Mouse (Mus musculus): ENCODE measurements around the gene Ddn.
A peak's percentile ranks its signal among the peaks of the same experiment; 100 is the strongest.
"Not testable (repeated sequence)": the region's sequence is repeated elsewhere in the genome, so short reads cannot be mapped to it uniquely, and the experiment has no call there.

Gene Ddn

DNA sequence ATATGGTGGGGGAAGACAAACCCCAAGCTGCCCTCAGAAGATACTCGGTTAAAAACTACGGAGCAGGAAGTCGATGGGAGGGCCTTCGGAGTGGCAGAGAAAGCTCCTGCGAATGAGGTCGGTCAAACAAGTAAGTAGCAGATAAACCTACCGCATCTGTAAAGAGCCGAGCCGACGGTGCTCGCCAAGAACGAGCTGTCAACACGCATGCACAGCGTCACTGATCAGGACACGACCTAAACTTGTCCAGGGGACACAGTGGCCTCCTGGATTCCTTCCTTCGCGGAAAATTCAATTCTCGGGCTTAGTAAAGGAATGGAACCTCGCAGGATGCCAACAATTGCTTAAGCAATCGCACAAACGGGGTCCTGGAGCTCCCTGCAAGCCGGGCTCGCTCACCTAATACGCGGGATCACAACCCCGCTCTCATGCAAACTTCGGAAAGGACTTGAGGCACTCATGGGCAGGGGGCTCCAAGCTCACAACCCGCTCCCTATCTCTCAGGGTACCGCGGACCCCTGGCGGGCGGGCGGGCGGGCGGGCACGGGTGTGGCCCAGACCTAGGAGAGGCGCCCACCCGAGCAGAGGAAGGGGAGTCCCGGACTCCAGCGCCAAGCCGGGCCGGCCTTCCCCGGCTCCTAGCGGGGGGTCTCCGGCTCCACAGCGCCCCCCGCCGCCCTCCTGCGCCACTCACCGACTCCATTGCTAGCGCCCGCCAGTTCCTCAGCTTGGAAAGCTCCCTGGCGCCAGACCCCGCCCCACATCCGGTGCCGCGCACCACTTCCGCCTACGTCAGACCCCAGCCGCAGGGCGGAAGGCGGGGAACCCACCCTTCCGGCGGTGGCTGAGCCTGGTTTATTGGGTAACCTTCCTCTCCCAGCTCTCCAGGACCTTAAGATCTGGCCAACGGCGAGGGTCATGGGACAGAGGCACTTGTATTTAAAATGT is 21.7 kb upstream of the Ddn start, which contains the start of gene Prkag1:
TSS of gene Prkag1 (minus strand) at position 786 of the 948 bp plus-strand sequence.
- DNase-seq (ENCODE audit: low read depth), result peak; percentile 97

DNA sequence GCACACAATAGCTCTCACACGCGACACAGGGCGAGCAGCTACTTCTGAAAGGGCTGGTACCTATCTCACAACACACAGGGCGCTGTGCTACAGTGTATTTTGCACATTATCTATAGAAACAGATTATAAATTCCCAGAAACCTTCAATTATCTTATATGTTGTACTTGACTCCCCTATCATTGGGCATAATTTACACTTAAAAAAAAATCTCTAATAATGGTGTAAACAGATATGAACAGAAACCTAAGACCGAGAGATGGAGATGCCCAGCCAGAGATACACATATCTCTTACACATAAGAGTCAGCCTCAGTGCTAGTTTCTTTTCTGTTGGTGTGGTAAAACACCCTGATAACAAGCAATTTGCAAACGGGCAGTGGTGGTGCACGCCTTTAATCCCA is 18.3 kb upstream of the Ddn start:
- DNase-seq (ENCODE audit: low read depth), result no peak

DNA sequence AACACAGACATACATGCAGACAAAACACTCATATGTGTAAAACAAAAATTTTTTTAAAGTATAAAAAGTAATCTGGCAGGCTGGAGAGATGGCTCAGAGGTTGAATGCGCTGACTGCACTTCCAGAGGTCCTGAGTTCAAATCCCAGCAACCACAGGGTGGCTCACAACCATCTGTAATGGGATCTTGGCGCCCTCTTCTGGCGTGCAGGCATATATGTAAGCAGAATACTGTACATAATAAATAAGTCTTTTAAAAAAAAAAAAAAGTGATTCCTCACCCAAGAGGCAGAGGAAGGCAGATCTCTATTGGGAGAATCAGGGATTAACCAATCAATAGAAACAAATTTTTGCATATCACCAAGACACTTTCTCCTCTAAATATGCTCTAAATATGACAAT is 14.1 kb upstream of the Ddn start:
- DNase-seq (ENCODE audit: low read depth), result peak; percentile 60

DNA sequence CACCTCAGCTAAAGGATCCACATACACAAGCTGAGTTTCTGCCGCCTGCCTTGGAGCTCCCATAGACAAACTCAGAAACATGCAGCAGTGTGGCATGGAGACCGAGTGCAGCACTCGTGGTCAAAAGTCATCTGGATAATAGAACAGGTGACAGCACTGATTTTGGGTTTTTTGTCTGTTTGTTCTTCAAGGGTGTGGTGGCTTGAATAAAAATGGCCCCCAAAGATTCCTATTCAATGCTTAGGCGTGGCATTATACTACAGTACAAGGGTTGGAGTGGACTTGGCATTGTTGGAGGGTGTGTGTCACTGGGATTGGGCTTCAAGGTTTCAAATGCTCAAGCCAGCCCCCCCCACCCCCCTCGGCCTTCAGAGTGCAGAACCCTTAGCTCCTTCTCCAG is 12.9 kb upstream of the Ddn start:
- no peak for DNase-seq (ENCODE audit: low read depth)

DNA sequence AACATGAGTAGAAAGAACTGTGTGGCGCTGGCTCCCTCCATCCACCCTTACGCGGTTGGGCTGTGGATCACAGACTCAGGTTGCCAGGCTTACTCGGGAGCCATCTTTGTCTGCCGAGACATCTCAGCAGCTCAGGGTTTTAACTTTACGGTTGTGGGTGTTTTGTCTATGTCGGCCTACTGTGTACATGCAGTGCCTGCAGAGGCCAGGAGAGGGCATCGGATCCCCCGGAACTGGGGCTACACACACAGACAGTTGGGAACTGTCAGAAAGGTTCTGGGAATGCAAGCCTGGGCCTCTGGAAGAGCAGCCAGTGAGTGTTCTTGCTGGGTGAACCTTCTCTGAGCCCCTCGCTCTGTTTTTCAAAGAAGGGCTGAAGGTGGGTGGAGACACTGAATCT is 12.1 kb upstream of the Ddn start:
- peak; percentile 71 for DNase-seq (ENCODE audit: low read depth)

DNA sequence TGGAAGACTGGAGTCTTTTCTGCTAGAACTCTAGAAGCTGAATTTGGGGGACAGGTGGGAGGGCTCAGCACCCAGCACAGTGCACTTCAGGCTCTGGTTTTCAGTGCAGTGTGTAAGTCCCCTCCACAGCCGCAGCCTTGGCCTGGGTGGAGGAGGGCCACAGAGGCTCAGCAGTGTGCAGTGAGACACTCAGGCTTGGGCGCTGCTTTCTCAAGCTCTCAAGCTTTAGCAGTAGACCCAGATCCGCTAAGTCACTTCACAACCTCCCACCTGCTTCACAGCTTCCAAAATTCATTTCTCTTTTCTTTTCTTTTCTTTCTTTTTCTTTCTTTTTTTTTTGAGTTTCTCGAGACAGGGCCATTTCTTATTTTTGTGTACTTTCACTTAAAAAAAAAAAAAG is 11.6 kb upstream of the Ddn start:
- no peak for DNase-seq (ENCODE audit: low read depth)

DNA sequence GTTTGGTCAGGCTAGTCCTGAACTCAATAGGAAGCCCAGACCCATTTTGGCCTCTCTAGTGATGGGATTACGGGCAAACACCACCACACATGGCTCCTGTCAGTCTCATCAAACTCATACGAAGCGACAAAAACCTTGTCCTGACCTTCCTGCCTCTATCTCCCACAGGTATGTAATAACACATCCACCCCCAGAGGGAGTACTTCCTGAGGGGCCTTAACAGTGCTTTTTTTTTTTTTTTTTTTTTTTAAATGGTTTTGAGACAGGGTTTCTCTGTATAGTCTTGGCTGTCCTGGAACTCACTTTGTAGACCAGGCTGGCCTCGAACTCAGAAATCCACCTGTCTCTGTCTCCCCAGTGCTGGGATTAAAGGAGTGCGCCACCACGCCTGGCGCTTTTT is 8.9 kb upstream of the Ddn start:
- DNase-seq (ENCODE audit: low read depth), result no peak

DNA sequence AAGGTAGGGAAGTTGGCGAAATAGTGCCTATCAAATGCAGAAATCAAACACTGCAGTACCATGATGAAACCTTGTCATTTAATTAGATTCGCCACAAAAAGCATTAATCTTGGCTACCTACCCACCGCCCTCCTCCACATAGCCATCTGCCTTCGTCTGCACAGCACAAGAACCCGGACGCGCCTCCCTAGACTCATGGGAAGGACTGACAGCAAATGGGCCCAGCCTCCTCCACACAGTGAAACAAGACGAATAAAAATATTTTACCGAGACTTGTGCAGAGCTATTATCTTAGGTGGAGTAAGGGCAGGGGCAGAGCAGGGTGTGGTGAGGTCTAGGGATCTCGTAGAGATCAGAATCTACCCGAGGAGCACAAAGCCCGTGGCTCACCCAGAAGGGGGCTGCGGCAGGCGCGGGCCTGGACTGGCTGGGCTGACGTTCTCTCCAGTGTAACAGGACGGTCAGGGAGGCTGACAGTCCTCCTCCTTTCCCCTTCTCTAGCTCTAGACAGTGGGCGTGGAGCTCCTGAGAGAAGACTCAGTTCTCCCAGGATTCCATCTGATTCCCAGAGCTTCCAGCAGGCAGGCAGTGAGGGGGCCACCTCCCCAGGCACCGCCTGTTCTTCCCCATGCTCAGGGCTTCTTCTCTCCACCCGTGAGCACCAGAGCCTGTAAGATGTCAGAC is 3.6 kb upstream of the Ddn start:
- DNase-seq (ENCODE audit: low read depth), result no peak

DNA sequence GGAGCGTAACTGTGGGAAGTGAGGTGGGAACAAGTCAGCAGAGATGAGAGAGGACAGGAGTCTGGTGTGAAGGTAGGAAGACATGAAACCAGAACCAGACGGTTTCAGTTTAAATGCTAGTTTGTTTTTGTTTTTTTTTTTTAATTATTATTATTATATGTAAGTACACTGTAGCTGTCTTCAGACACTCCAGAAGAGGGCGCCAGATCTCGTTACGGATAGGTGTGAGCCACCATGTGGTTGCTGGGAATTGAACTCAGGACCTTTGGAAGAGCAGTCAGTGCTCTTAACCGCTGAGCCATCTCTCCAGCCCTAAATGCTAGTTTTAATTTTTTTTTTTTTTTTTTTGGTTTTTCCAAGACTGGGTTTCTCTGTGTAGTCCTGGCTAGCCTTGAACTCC is 922 bp upstream of the Ddn start:
- DNase-seq (ENCODE audit: low read depth), result not testable (repeated sequence)

DNA sequence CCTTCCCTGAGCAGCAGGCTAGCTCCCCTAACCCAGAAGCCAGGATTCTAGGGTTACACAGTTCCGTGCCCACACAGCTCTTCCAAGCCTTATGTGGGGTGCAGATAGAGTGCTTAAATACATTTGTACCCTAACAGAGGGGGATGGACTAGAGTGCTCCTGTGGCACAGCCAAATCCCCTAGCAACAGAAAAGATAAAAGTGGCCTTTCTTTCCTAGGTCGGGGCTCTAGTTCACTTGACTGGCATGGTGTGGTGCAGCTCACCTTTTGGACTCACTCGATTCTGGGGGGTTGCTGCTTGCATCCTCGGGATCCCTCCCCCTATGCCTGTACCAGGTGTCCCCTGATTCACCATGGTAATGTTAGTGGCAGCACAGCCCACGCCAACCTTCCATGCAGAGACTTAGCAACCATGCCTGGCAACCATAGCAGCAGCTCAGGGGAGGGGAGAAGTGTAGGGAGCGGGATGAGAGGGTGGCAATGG is 597 bp downstream of the Ddn start:
- DNase-seq (ENCODE audit: low read depth), result no peak

DNA sequence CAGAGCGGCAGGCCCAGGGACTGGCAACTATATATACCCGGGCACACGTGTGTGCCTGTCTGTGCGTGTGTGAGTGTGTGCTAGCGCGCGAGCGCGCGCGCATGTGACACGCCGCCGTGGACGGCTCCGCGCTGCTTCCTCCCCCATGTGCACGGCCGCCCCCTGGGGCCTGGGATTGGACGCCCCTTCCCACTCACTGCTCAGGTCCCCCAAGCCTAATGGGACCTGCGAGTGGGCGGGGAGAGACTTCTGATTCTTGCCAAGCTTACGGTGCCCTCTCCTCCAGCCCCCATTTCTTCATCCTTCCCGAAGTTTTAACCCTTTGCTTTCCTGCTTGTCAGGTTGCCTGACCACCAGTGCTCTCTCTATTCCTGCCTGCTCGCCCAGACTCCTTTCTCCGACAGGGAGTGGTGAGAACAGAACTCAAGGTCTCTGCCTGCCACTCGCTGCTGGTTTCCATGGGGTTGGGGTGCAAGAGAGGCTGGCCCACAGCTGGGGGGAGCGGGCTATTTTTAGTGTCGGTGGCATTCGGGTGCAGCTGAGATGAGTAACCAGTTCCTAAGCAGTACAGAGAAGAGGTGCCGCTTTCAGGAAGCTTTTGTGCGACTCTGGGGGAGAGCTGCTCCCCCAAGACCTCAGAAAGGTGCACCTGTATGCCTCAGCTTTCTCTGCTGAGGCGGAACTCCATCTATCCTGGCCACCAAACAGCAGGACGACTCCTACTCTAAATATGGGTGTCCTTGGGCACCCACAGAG is 1.2 kb downstream of the Ddn start:
- DNase-seq (ENCODE audit: low read depth), result peak; percentile 83

DNA sequence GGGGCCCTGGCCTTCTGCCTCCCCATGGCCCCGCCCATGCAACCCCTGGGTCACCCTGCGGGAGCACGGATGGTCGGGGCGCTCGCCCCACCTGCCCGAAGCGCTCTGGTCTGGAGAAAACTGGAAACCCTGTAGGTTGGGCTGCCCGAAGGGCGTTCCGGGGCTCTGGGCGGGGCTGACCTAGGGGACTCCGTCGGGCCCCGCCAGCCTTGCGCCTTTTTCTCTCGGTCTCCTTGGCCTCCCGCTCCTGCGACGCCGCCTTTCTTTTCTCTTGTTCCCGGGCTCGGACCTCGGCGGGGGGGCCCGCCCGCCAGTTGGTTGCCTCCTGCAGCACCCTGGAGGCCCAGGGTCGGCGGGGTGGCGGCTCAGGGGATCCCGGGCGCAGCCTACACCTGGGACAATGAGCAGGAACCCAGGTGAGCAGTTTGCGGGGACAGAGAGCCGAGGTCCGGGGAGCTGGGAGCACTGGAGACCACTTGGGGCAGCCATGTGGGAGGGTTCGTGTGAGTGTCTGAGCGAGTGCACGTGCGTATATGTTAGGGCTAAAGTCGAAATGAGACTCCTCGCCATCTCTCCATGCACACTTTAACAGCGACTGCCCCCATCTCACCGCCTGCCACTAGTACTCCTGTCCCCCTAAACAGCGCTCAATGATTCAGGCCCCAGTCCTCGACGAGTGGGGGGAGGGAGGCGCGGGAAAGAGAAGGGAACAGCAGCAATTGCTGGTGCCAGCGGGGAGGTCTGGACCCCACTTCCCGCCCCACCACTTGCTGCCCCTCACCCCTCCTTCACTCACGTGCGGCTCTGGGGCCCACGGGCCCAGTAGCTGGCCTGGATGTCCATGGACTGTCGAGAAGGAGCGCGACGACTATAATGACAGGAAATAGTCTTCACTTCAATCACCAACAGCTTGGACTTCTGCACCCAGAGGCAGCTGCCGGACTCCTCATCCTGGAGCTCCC is 2.2 kb downstream of the Ddn start:
- peak; percentile 42 for DNase-seq (ENCODE audit: low read depth)

DNA sequence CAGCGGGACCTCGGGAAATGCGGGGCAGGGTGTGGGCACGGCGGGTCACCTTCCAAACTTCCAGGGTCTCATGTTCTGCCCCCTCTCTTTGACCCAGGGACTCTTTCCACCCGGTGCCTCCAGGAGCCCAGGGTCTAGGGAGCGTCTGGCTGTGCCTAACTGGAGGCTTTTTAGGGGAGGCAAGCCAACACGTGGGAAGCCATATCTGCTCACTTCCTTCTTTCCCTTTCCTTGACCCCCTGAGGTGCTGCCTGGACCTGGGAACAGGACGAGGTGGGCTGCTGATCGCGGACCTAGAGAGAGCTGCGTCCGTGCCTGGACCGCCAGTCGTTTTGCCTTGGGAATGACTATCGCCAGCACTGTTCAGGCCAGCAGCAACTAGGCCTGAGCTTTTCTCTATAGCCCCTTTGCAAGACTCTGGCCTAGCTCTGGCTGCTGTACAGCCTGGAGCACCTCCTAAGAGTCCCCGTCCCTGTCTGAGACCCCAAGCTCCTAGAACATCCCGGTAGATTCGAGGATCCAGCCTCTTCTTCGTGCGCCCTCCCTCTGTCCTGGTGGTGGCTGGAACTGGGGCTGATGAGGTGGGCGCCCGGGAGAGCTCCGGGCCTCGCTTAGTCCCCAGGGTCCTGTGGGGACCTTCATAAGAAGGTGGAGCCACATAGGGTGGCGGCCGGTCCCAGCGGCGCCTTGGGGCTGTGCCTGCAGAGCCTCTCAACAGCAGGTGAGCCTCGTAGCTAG is 3.0 kb downstream of the Ddn start:
- DNase-seq (ENCODE audit: low read depth), result no peak

DNA sequence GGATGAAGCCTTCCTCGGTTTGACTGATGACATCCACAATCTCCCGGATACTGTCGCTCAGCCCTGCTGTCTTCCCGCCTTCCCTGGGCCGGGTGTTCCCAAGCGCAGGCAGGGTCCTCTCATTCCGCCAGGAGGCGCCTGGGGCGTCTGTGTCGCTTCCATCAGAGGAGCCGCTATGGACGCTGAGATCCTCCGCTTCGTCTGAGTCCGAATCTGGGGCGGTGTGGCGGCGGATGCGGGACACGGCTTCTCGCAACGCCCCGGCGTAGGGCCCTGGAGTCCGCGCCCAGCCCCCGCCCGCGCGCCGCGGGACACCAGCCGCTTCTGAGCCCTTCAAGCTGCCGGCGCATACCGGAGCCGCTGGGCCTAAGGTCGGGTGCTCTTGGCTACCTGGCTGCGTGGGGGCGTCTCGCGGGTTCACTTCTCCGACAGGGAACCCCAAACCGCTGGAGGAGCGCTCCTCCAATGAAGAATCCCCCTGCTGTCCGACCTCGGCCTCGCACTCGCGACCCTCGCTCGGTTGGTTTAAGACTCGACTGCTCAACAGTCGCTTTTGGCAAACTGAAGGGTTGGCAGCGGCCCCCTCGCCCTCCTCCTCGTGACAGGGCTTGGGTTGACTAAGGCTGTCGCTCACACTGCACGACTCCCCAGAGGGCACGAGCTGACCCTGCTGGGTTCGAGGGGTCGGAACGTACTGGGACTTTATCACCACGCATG is 3.8 kb downstream of the Ddn start:
- DNase-seq (ENCODE audit: low read depth), result peak; percentile 58

DNA sequence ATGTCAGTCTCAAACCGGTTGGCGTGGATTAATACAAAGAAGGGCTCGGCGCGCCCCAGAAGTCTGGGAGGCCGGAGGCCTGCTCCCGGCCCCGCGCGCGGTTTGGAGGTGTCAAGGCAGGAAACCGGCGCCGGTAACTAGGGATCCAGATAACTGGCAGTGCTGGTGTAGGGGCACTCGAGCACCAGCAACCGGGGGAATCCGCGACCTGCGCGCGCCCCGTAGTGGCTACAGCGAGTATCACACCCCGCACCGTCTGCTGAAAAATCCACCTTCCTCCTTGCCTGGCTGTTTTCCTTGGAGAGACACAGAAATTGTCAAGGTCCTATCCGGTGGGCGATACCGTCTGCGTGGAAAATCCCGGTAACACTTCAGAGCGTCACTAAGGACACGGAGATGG is 5.2 kb downstream of the Ddn start:
- peak; percentile 84 for DNase-seq (ENCODE audit: low read depth)

DNA sequence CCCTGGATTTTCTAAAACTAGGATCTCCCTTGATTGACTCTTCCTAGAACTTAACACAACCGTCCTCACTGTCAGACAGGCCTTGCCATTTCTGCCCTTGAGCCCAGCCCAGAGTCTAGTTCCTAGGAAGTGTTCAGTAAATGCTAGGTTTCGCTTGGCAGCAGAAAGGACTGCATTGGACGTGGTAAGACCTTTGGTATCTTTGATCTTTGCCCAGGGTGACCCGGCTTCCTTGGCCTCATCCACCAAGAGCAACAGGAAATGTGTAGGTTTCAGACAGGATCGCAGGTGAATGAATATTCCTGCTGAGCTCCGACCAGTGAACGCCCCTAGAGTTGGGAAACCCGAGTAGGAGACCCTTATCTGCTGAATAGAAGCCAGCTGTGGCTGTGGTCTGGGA is 6.4 kb downstream of the Ddn start:
- DNase-seq (ENCODE audit: low read depth), result no peak

DNA sequence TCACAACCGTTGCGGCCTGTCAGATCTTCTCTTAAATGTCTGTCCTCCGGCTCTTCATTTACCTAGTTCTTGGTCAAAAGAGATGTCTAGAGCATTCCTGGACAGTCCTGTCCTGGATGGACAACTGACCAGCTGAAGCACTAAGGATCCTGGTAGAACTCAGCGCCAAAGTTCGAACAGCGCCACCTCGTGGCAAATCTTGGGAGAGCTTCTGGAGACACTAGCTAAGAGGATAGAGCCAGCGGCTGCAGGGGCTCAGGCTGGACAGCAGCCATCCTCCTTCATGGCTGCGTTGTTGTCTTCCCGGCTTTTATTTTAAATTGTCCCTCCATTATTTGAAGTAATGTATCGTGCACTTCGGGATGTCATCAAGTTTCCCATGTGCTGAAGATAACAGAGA is 9.9 kb downstream of the Ddn start:
- DNase-seq (ENCODE audit: low read depth), result peak; percentile 84

DNA sequence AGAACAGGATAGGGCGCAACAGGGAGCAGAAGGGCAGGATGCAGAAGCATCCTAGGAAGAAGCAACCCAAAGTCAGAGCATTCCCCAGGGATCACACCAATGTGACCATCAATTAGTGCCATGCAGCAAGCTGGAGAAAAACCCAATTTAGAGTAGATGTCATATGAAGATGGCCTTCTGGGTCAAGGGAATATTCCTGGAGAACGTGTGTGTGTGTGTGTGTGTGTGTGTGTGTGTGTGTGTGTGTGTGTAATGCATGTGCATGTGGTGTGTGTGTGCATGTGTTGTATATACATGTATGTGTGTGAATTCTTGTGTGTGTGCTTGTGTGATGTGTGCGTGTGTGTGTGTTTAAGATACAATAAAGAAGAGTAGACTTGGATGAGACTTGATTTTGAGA is 10.4 kb downstream of the Ddn start:
- no peak for DNase-seq (ENCODE audit: low read depth)

DNA sequence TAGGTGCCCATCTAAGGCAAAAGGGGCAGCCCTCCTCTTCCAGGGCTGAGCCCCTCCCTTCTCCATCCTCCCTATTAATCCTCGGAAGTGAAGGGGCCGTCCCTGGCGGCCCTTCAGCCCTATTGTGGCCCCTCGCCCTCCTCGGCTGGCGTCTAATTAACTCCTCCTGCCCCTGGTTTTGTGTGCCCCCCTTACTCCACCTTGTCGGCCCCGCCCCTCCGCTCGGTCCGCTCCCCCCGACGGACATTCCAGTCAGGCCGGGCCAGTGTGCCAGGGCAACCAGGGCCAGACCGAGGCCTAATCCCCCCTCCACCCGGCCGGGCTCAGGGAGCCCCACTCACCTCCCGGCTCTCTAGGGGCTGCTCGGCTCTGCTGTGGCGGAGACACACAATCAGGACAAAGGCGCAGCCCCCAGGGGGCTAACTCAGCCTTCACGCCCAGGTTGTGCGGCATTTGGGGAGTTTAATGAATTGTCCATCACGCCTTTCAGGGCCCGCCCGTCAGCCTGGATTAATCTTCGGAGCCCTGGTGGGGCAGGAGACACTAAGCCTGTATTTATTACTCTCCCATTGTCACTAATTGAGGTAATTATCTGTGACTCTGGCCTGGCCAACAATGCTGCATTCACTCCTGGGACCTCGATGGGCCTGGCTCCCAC is 11.3 kb downstream of the Ddn start:
- DNase-seq (ENCODE audit: low read depth), result no peak

All from naive thymus-derived CD4-positive, alpha-beta T cell, adult 2 months (primary cell).